Mouse (Mus musculus): ENCODE results near the gene Bcl2l10. TPM values are rescaled to one million over a fixed set of nuclear protein-coding genes. Genes with fewer than 3 reads are reported as not detected.

Bcl2l10 gene
- total and polyA plus RNA-seq, 2 experiments from 2014 or later = not detected

- Histone ChIP-seq H3K36me3 (ENCODE audit: insufficient read depth) (peaks cover 4% of the 10 kb centered on the region; the same call in 1 of the 2 replicates), H3K4me1 (ENCODE audit: insufficient read depth) (peaks cover 12% of the 10 kb centered on the region), H3K9me3 (ENCODE audit: low read length) (no peaks in the 10 kb centered on the region), H3K27ac (ENCODE audit: low read depth, low read length) (no peak overlapping the region), H3K4me3 (ENCODE audit: low read depth, low read length) (no peak overlapping the region), H3K4me2 (ENCODE audit: low read depth) (no peak overlapping the region), H3K27me3 (ENCODE audit: insufficient read depth, low read length) (no peaks in the 10 kb centered on the region), H3K9ac (no peak overlapping the region)
- 91% methylated on average over 6 of the region's 6 CpGs for WGBS
- no peak for TF ChIP-seq CTCF (IDR thresholded peaks at IDR 0.05; ENCODE audit: low read depth)
- ATAC-seq = no peak
- no peak for DNase-seq
Observed at GRCm38 (mm10) chr9:75316771-75317170, 30.8 kb upstream of the Bcl2l10 start.

DNA sequence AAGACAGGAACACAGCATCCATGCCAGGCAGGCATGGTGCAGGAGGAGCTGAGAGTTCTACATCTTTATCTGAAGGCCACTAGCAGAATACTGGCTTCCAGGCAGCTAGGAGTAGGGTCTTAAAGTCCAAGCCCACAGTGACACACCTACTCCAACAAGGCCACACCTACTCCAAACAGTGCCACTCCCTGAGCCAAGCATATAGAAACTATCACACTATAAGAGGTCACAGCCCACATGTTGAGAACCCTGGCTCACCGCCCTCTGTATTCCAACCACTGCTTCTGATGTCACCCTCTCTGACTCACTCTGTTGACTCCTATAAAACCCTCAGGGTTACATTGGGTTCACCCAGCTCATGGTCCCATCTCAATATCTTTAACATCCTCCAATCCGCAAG, 29.4 kb upstream of the Bcl2l10 start:
- peaks cover 12% of the 10 kb centered on the region for H3K4me1 ChIP-seq (ENCODE audit: insufficient read depth)
- no peaks in the 10 kb centered on the region for H3K9me3 ChIP-seq (ENCODE audit: low read length)
- H3K36me3 ChIP-seq (ENCODE audit: insufficient read depth) = peaks cover 4% of the 10 kb centered on the region; the same call in 1 of the 2 replicates
- no peak overlapping the region for H3K27ac ChIP-seq (ENCODE audit: low read depth, low read length)
- no peak overlapping the region for H3K4me2 ChIP-seq (ENCODE audit: low read depth)
- WGBS = 94% methylated on average over 2 of the region's 2 CpGs
- no peak overlapping the region for H3K9ac ChIP-seq
- H3K27me3 ChIP-seq (ENCODE audit: insufficient read depth, low read length) = no peaks in the 10 kb centered on the region
- no peak for TF ChIP-seq CTCF (IDR thresholded peaks at IDR 0.05; ENCODE audit: low read depth)
- ATAC-seq (no peak), DNase-seq (no peak)
- no peak overlapping the region for H3K4me3 ChIP-seq (ENCODE audit: low read depth, low read length)

DNA sequence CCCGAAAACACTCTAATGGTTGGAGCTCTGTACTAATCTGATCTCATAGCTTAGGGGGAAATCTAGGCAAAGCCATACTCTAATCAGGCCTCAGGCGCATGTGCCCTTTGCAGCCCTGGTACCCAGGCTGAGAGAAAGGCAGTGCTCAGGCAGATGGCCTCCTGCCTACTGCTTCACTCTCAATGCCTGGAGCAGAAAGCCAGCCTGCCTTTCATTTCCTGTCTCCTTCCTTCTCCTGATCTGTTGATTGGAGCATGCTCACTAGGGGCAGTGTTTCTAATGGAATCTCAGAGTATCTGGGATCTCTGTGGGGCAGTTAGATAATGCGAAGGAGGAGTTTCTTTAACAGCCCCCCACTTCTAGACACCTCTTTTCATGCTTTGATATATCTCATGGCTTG, 28.2 kb upstream of the Bcl2l10 start:
- Histone ChIP-seq H3K27me3 (ENCODE audit: insufficient read depth, low read length) (no peaks in the 10 kb centered on the region), H3K9ac (no peak overlapping the region), H3K4me3 (ENCODE audit: low read depth, low read length) (no peak overlapping the region), H3K27ac (ENCODE audit: low read depth, low read length) (no peak overlapping the region), H3K36me3 (ENCODE audit: insufficient read depth) (peaks cover 4% of the 10 kb centered on the region; the same call in 1 of the 2 replicates), H3K4me1 (ENCODE audit: insufficient read depth) (peaks cover 12% of the 10 kb centered on the region), H3K4me2 (ENCODE audit: low read depth) (no peak overlapping the region), H3K9me3 (ENCODE audit: low read length) (no peaks in the 10 kb centered on the region)
- peak; percentile 31; the same call in 1 of the 2 replicates for TF ChIP-seq CTCF (IDR thresholded peaks at IDR 0.05; ENCODE audit: low read depth)
- WGBS = 82% methylated on average over 3 of the region's 3 CpGs
- ATAC-seq (no peak; the same call in 1 of the 2 replicates), DNase-seq (peak; percentile 8)

DNA sequence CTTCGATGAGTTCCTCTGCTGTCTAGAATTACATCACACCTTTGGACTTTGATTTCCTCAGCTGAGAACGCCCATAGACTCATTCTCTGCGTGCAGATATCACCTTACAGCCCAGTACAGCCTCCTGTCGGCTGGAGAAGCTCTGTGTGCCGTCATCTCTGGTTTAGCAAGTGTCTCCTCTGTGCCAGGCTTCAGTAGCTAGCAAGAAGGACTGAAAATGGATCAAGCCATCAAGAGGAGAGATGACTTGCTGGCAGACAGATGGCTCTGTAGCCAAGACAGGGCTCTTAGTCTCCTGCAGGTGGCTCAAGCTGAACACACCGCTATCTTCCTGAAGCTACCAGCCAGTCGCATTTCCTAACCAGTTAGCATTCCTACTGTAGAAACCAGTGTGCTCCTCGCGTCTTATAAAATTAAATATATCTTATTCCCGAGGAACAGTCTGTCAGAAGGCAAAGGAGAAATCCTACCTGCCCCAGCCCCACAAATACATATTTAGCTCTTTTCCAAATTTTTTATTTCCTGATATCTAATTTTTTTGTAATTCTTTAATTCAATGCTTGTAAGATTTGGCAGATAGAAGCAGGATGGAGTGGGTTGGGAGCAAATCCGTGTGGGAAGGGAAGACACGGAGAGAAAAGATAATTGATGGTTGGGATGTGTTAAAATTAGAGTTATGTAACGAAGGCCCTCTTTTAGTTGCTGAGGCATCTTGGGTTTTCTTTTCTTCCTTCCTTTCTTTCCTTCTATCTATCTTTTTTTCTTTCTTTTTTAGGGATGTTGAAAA, 25.3 kb upstream of the Bcl2l10 start:
- no peaks in the 10 kb centered on the region for H3K9me3 ChIP-seq (ENCODE audit: low read length)
- no peaks in the 10 kb centered on the region for H3K4me1 ChIP-seq (ENCODE audit: insufficient read depth)
- H3K4me2 ChIP-seq (ENCODE audit: low read depth) = no peak overlapping the region
- no peak overlapping the region for H3K9ac ChIP-seq
- no peak overlapping the region for H3K27ac ChIP-seq (ENCODE audit: low read depth, low read length)
- H3K4me3 ChIP-seq (ENCODE audit: low read depth, low read length) = no peak overlapping the region
- H3K36me3 ChIP-seq (ENCODE audit: insufficient read depth) = peaks cover 7% of the 10 kb centered on the region; the same call in 1 of the 2 replicates
- ATAC-seq (no peak), DNase-seq (no peak)
- no peaks in the 10 kb centered on the region for H3K27me3 ChIP-seq (ENCODE audit: insufficient read depth, low read length)
- WGBS = 79% methylated on average over 13 of the region's 13 CpGs
- no peak for TF ChIP-seq CTCF (IDR thresholded peaks at IDR 0.05; ENCODE audit: low read depth)

- Histone ChIP-seq H3K4me2 (ENCODE audit: low read depth) (no peak overlapping the region), H3K27ac (ENCODE audit: low read depth, low read length) (no peak overlapping the region), H3K4me1 (ENCODE audit: insufficient read depth) (no peaks in the 10 kb centered on the region), H3K9ac (no peak overlapping the region), H3K9me3 (ENCODE audit: low read length) (no peaks in the 10 kb centered on the region), H3K4me3 (ENCODE audit: low read depth, low read length) (no peak overlapping the region), H3K36me3 (ENCODE audit: insufficient read depth) (peaks cover 29% of the 10 kb centered on the region), H3K27me3 (ENCODE audit: insufficient read depth, low read length) (no peaks in the 10 kb centered on the region)
- no peak for ATAC-seq
- TF ChIP-seq CTCF (IDR thresholded peaks at IDR 0.05; ENCODE audit: low read depth) = no peak
- no peak for DNase-seq
- 95% methylated on average over 3 of the region's 3 CpGs for WGBS
Observed at GRCm38 (mm10) chr9:75328047-75328446, 19.5 kb upstream of the Bcl2l10 start.

GRCm38 (mm10) chr9:75330821-75331220, 16.7 kb upstream of the Bcl2l10 start:
- Histone ChIP-seq H3K4me1 (ENCODE audit: insufficient read depth) (no peaks in the 10 kb centered on the region), H3K4me2 (ENCODE audit: low read depth) (no peak overlapping the region), H3K36me3 (ENCODE audit: insufficient read depth) (peaks cover 46% of the 10 kb centered on the region), H3K27ac (ENCODE audit: low read depth, low read length) (no peak overlapping the region), H3K27me3 (ENCODE audit: insufficient read depth, low read length) (no peaks in the 10 kb centered on the region), H3K9ac (no peak overlapping the region), H3K4me3 (ENCODE audit: low read depth, low read length) (no peak overlapping the region), H3K9me3 (ENCODE audit: low read length) (no peaks in the 10 kb centered on the region)
- WGBS = 87% methylated on average over 8 of the region's 8 CpGs
- ATAC-seq (no peak), DNase-seq (no peak)
- TF ChIP-seq CTCF (IDR thresholded peaks at IDR 0.05; ENCODE audit: low read depth) = no peak

DNA sequence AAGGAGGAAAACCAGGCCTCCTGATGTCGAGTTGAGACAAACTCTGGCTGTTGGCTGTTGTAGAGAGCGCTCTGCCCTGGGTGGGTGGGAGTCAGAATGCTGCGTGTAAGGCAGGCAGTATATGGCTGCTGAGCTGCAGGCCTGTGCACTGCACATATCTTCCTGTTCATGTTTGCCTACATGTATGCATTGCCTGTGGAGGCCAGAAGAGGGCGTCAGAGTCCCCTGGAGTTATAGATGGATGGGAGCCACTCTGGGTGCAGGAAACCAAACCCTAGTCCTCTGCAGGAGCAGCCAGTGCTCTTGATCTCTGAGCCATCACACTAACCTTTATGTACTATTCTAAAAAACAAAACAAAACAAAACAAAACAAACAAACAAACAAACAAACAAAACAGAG, 13.1 kb upstream of the Bcl2l10 start:
- Histone ChIP-seq H3K4me1 (ENCODE audit: insufficient read depth) (no peaks in the 10 kb centered on the region), H3K36me3 (ENCODE audit: insufficient read depth) (peaks cover 69% of the 10 kb centered on the region), H3K27me3 (ENCODE audit: insufficient read depth, low read length) (no peaks in the 10 kb centered on the region)

More for the DNA sequence above, 13.1 kb upstream of the Bcl2l10 start:
- ATAC-seq (no peak), DNase-seq (no peak)
- Histone ChIP-seq H3K4me2 (ENCODE audit: low read depth) (no peak overlapping the region), H3K9ac (no peak overlapping the region), H3K9me3 (ENCODE audit: low read length) (no peaks in the 10 kb centered on the region), H3K27ac (ENCODE audit: low read depth, low read length) (no peak overlapping the region), H3K4me3 (ENCODE audit: low read depth, low read length) (no peak overlapping the region)
- TF ChIP-seq CTCF (IDR thresholded peaks at IDR 0.05; ENCODE audit: low read depth) = no peak
- 92% methylated on average over 4 of the region's 4 CpGs for WGBS
